Mouse (Mus musculus): Measurements from ENCODE around the gene Tmcc2. TPM values are rescaled to one million over a fixed set of nuclear protein-coding genes. Genes with fewer than 3 reads are reported as not detected.

Gene Tmcc2
- total RNA-seq, 2 experiments from 2014 or later, result 4.8 to 12.5 TPM

DNA sequence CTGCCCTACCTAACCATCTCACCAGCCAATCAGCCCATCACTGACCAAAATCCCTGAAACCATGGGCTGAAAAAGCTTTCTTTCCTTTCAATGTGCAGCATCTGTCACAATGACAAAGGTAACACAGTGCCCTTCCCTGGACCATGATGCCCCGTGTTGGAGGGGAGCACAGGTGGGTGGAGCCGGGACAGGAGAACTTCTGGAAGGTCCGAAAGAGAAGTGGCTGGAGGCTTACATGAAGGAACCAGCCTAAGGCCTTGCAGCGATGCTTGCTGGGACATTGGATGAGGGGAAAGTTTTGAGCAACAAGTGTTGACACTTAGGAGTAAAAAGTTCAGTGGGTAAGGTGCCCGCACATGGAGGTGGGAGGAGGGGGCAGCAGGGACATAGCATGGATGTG, 42.7 kb downstream of the Tmcc2 start:
- ATAC-seq (replicated peaks; ENCODE audit: low FRiP score, low TSS enrichment, poor library complexity, severe bottlenecking), result no peak

DNA sequence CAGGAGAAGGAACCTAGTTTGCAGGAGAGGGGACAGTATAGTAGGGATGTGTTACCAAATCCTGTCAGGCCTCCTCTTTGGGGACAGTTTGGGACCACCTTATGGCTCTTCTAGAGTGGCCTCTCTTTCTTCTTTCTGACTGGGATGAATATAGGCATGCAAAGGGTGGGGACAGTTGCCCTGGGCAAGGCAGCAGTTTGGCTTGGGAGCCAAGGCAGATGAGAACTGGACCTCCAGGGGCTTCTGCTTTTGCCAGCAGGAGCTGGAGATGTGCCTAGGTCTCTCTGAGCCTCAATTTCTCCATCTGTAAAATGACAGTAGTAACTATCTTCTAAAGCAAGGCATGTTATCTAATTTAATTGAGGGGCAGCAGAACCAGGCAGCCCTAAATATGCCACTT, 44.1 kb downstream of the Tmcc2 start:
- ATAC-seq (replicated peaks; ENCODE audit: low FRiP score, low TSS enrichment, poor library complexity, severe bottlenecking), result no peak

DNA sequence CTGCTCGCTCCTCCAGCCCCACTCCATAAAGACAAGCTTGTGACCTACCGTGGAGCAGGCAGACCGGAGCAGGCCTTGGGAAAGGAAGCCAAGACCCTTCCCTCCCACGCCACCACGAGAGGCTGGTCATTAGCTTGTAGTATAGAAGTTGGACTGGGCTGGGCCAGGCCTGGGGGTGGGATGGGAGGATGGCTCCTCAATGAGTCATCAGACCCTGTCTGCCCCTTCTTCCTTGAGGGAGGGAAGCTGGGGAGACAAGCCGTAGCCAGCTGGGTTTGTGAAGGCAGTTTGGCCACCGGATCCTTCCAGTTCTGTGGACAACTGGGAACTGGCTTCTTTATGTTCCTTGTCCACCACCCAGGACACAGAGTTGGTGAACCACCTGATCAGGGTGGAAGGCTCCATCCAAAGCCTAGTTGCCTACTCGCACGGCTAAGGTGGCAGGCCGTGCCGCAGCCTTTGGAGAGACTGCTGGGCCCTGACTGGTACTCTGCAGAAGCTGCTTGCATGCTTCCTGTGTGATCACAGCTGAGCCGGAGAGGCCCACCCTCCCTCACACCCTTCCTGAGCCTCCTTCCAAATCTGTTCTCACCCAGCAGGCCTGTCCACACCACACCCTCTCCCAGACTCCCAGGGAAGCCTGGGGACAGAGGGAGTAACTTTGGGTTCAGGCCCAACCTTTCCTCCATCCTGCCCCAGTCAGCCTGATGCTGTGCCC, 44.8 kb downstream of the Tmcc2 start:
- no peak for ATAC-seq (replicated peaks; ENCODE audit: low FRiP score, low TSS enrichment, poor library complexity, severe bottlenecking)

DNA sequence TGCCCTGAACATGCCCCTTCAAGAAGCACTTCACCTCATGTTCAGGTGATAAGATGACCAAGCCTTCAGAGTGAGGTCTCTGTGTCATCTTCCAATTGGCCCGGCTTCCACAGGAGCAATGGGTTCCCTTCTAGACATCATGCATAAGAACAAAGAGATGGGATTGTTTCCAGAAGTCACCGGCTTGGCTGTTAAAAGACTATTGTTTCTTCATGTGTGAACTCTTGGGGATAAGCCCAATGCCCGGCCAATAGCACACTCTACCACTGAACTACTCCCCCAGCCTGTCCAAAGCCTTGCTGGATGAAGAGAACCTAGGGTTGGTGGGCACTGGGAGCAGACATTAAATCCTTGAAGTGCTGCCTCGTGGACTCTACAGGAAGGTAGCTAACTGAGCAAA, 45.6 kb downstream of the Tmcc2 start:
- ATAC-seq (replicated peaks; ENCODE audit: low FRiP score, low TSS enrichment, poor library complexity, severe bottlenecking), result no peak

DNA sequence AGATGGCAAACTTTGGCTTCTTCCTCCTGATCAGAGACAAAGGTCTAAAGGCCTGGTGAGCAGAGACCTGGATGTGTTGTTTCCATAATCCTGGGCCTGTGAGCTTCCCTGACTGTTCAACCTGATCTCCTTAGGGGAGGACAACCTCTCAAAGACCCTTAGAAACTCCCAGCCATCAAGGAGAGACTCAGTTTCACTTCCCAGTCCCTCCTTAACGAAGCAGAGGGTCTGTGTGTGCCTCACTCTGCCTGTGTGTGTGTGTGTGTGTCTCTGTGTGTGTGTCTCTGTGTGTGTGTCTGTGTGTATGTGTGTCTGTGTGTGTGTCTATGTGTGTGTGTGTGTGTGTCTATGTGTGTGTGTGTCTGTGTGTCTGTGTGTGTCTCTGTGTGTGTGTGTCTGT, 47.4 kb downstream of the Tmcc2 start:
- ATAC-seq (replicated peaks; ENCODE audit: low FRiP score, low TSS enrichment, poor library complexity, severe bottlenecking), result no peak

DNA sequence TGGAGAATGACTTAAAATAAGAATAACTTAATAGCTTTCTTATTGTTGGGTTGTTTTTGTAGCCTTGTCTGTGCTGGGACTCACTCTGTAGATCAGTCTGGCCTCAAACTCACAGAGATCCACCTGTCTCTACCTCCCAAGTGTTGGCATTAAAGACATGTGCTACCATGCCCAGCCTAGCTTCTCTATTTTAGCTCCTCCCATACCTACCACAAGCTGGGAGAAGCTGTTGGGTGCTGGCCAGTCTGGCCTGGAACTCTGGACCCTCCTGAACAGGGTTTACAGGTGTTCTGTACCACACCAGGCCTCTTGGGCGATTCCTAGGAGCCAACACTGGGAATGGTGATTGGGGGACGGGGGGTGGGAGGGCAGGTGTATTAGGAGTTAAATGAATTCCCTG, 47.9 kb downstream of the Tmcc2 start:
- ATAC-seq (replicated peaks; ENCODE audit: low FRiP score, low TSS enrichment, poor library complexity, severe bottlenecking), result no peak

DNA sequence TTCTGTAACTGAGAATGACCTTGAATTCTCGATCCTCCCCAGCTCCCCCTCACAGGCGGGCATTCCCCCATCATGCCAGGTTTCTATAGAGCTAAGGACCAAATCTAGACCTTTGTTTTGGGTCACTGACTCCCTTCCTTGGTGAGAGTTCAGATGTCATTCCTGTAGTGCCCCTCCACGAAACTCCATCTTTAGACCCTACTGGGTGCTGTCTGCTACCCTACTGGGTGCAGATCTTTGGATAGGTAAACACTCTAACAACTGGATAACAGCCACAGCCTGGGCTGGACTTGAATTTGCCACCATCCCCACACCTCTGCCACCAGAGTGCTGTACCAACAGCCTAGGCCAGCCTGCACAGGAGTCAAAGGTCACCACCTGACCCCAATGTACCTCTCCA, 48.6 kb downstream of the Tmcc2 start:
- no peak for ATAC-seq (replicated peaks; ENCODE audit: low FRiP score, low TSS enrichment, poor library complexity, severe bottlenecking)

DNA sequence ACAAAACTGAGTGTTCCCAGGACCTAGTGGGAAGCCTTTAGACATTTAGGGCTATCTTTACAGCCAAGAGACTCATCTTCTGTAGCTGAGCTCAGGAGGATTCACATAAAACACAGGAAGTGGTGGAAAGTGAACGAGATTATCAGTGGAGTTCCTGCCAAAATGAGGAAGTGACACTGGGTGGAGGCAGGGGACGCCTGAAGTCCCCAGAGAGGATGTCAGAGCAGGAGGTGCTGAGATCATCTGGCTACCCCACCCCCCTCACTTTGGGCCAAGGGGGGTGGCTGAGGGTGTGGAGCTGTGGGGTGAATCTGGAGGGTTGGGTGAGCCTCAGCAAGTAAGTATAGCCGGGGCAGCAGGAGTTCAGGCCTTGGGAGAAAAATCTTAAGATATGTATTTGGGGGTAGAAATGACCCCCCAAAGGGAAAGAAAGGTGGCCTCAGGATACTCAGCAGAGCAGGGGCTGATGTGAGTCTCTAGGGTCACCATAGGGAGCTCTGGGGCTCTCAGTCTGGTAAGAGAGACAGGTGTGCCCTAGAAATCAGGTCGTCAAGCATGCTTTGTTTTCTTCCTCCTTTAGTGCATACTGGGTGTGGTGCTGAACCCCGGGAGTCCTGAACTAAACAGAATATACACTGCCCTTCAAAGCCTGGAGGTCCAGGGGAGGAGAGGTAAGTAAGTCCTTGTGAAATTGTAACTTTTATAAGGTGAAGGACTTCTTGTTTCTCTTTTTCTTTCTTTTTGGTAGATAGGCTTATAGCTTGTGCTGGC, 49.2 kb downstream of the Tmcc2 start:
- peak; percentile 67 for ATAC-seq (replicated peaks; ENCODE audit: low FRiP score, low TSS enrichment, poor library complexity, severe bottlenecking)

DNA sequence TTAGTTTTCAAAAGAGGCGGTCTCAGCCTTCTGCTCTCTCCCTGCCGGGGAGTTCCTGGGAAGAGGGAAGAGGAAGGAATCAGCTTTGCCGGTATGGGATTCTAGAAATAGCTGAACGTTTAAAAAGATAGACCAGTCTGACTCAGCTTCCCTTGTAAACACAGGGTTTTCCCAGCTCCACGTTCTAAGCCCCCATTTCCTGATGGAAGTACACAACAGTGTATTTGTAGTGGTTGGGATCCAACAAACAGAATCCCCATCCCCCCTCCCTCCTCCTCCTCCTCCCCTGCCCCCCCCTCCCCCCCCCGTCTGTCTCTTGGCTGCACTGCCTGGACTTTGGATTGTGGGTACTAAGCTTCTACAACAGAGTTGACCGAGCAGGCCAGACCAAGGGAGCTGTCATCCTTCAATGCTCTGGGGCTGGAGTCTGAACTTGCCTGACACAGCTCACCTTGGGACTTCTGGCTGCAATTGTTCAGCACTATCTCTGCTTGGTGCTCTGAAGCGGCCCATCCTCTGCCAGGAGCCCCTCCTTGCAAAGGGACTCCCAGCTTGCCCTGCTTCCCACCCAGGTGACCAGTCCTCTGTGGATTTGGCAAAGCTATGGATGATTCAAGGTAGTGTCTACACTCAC, 52.9 kb downstream of the Tmcc2 start:
- no peak for ATAC-seq (replicated peaks; ENCODE audit: low FRiP score, low TSS enrichment, poor library complexity, severe bottlenecking)

DNA sequence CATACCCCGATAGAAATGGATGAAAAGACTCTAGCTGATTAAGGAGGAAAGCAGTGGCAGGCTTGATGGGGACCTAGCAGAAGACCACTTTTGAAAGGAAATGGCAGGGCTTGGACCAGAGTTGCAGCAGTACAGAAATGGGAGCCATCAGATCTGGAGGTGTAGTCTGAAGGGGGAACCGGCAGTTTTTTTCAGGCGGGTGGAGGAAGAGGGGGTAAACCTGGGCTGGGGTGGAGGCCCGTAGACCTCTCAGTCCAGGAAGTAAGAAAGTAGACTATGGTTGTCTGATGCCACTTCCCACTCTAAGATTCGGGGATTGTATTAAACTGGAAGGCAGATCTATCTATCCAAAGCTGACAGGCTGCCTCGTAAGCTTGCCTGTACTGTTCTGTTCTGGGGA, 54.2 kb downstream of the Tmcc2 start:
- ATAC-seq (replicated peaks; ENCODE audit: low FRiP score, low TSS enrichment, poor library complexity, severe bottlenecking), result no peak

DNA sequence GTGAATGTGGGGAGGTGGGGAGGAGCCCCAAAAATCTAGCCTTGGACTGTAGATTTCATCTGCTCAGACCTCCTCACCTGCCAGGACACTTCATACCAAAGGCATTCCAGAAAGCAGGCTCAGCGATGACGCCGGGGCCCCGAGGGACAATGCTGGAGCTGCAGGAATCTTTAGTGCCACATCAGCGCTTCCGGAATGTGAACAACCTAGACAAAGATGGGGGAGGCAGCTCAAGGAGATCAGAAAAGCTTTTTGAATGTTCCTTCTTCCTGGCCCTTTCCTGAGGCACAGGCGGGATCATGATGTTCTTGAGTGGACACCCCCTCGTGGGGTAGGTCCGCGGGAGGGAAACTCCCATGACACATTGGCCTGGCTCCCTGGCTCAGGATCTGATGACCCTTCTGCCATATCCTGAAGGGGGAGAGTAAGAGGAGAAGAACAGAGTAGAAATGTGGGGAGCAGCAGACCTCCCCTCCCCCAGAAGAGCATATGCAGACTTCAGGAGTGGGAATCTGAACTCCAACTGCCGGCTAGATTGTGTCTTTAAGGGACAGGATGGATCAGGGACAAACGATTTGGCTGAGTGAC, 55.6 kb downstream of the Tmcc2 start:
- ATAC-seq (replicated peaks; ENCODE audit: low FRiP score, low TSS enrichment, poor library complexity, severe bottlenecking), result no peak

DNA sequence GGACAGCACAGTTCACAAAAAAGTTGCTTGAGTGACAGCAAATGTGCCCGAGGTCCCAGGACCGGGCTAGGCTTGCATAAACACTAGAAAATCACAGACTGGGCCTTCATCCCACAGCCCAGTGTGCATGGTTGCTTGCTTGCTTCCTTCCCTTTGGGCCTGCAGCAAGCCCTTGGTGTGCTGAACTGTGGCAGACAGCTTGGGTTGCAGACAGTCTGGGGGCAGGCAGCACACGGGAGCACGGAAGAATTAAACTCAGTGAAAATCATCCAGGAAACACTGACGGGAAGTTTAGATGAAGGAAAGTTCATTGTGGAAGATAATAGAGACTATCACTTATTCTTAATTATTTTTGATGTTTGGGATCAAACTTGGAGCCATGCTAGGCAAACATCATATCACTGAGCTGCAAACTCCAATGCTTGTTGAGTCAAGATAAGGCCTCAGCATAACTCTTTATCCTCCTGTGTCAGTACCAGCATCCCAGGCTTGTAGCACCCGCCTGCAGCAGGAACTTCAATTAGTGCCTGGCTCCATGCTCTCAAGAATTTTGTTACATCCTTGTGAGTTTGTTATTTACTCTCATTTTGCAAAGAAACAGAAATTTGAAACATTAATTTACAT, 56.8 kb downstream of the Tmcc2 start:
- ATAC-seq (replicated peaks; ENCODE audit: low FRiP score, low TSS enrichment, poor library complexity, severe bottlenecking), result peak; percentile 85

DNA sequence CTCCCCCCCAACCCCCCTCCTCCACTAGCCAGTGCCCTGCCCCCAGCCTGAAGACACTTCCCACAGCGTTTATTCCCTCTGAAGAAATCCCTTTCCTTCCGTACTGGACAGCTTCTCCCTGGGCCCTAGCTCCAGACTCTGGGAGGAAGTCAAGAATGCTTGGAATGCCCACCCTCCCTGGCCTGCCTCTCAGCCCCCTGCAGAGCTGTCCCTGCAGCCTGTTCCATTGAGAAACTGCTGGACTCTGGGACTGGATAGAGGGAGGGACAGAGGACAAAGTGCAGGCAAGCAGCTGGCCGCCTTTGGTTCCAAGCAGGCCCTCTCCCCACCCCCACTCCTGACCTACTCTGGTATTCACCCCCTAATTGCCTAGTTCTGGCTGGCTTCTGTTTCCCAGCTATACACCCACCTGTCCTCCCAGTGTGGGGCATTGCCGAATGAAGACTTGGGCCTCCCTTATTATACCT, 57.4 kb downstream of the Tmcc2 start:
- no peak for ATAC-seq (replicated peaks; ENCODE audit: low FRiP score, low TSS enrichment, poor library complexity, severe bottlenecking)

DNA sequence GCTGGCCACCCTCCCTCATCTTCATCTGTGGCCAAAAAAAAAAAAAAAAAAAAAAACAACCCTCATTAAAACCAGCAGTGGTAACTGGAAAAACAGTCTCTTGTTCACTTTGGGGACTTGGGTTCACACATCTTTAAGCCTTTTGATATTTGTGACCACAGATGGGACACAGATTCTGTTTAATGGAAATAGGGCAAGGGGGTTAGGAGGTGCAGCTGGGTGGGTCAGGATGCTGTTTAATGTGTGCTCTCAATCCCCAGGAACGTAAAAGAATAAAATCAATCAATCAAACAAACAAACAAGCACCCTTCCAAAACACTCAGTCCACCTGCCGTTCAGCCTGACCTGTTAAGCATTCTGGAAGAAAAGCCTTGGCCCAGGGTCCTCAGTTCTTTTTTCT, 57.9 kb downstream of the Tmcc2 start:
- no peak for ATAC-seq (replicated peaks; ENCODE audit: low FRiP score, low TSS enrichment, poor library complexity, severe bottlenecking)

DNA sequence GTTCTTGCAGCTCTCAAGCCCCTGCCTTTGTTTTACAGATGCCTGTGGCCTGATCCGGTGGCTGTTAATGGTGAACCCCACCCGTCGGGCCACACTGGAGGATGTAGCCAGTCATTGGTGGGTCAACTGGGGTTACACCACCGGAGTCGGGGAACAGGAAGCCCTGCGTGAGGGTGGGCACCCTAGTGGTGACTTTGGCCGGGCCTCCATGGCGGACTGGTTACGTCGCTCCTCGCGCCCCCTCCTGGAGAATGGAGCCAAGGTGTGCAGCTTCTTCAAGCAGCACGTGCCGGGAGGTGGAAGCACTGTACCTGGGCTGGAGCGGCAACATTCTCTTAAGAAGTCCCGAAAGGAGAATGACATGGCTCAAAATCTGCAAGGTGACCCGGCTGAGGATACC, 59.8 kb downstream of the Tmcc2 start:
- ATAC-seq (replicated peaks; ENCODE audit: low FRiP score, low TSS enrichment, poor library complexity, severe bottlenecking), result no peak

DNA sequence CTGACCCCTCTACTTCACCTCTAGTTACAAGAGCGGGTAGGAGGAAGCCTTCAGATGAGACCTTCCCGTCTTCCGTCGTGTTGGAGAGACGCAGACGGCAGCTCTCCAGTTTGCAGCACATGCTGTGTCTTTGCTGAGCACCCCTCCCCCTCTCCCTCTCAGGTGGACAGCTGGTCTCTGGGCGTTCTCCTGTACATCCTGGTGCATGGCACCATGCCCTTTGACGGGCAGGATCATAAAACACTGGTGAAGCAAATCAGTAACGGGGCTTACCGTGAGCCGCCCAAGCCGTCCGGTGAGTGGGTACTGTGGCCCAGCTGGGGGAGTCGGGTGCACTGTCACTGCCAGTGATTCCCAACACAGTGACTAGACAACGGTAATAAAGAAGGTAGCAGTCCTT, 60.7 kb downstream of the Tmcc2 start:
- ATAC-seq (replicated peaks; ENCODE audit: low FRiP score, low TSS enrichment, poor library complexity, severe bottlenecking), result no peak

DNA sequence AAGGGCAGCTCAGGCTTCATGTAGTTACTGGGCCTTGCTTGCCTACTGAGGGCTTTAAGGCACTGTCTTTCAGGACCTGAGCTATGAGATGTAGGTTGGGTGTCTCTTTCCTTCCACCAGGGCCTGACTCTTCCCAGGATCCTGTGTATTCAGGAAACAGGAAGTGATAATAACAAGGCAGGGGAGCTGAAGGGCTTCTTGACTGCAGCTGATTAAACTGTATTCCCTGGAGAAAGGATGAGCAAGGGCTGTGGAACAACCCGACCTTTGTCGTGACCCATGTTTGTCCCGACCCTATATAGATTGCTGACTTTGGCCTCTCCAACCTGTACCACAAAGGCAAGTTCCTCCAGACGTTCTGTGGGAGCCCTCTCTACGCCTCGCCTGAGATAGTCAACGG, 61.4 kb downstream of the Tmcc2 start:
- ATAC-seq (replicated peaks; ENCODE audit: low FRiP score, low TSS enrichment, poor library complexity, severe bottlenecking), result no peak

DNA sequence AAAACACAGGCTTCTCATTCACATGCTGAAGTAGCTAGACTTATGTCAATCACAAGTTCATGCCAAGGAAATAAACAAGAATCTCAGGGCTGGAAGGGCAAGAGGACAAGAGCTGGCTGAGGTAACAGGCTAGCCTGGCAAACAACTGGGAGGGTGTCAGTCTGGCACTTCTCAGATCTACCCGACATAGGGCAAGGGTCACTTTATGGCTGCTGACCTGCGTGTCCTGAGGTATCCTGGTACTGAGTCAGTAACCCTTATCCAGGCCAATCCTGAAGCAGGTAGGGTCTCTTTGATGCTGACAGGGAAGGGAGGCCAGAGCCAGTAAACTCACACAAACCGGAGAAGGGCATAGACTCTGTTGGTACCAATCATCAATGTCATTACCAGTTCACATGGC, 62.5 kb downstream of the Tmcc2 start:
- no peak for ATAC-seq (replicated peaks; ENCODE audit: low FRiP score, low TSS enrichment, poor library complexity, severe bottlenecking)

DNA sequence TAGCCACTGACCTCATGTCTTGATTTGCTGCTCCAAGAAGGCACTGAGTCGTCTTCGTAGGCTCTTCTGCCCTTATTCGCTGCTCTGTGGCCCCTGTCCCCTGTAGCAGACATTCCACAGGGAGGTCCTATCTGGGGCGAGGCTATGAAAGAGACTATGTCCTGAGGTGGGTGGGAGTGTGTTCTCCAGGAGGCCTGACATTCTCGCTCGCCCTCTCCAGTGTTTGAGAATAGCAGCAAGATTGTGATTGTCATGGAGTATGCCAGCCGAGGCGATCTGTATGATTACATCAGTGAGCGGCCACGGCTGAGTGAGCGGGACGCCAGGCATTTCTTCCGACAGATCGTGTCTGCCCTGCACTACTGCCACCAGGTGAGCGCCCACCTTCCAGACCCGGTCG, 63.6 kb downstream of the Tmcc2 start:
- ATAC-seq (replicated peaks; ENCODE audit: low FRiP score, low TSS enrichment, poor library complexity, severe bottlenecking), result no peak

DNA sequence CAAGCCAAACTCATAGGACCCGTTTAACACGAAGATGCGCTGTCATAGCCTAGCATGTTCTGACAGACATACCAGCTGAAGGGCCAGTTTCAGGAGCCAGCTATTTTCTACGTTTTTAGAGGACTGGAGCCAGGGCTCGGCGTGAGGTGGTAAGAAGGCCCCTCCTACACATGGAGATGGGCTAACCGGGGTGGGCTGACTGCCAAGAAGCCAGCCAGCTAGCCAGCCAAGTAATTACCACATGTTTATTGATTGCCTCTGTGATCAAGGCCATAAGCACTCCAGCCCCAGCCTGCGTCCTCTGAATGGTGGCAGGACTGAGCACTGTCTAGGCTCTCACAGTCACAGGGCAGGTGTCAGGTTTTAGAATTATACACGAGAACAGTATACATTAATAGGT, 64.3 kb downstream of the Tmcc2 start:
- peak; percentile 70 for ATAC-seq (replicated peaks; ENCODE audit: low FRiP score, low TSS enrichment, poor library complexity, severe bottlenecking)
